Mouse (Mus musculus) heart, embryonic 15.5 days (tissue): ENCODE results near the gene Isyna1. TPM values are rescaled to one million over a fixed set of nuclear protein-coding genes. Genes with fewer than 3 reads are reported as not detected.

Experiments used
- ATAC-seq: fragments of 200-750 bp; cut with Nextera tagmentation; replicated peaks from 2 replicates; pipeline ENCODE4 v1.8.0; 2017; ENCODE audit warnings: low read depth, moderate TSS enrichment; ENCODE audit not compliant: insufficient number of reproducible peaks, insufficient read depth, low FRiP score
- H3K27ac ChIP-seq: fragments of 300-500 bp; sonication (generic); 2 replicates; pipeline ENCODE4 v1.5.1; 2015; ENCODE audit warnings: mild to moderate bottlenecking, inconsistent platforms
- H3K27me3 ChIP-seq: fragments of 300-500 bp; sonication (generic); 2 replicates; pipeline ENCODE4 v1.6.1; 2015; ENCODE audit warnings: inconsistent platforms
- H3K36me3 ChIP-seq: fragments of 300-500 bp; sonication (generic); 2 replicates; pipeline ENCODE4 v1.6.1; 2015; ENCODE audit warnings: mild to moderate bottlenecking, inconsistent platforms
- H3K4me1 ChIP-seq: fragments of 300-500 bp; sonication (generic); replicated peaks from 2 replicates; pipeline ENCODE4 v1.6.1; 2015; ENCODE audit warnings: inconsistent platforms
- H3K4me2 ChIP-seq: fragments of 300-500 bp; sonication (generic); 2 replicates; pipeline ENCODE4 v1.6.1; 2015; ENCODE audit warnings: inconsistent platforms, mild to moderate bottlenecking, moderate library complexity
- H3K4me3 ChIP-seq: fragments of 300-500 bp; sonication (generic); 2 replicates; pipeline ENCODE4 v1.5.1; 2015; ENCODE audit warnings: mild to moderate bottlenecking, inconsistent platforms
- H3K9ac ChIP-seq: fragments of 300-500 bp; sonication (generic); 2 replicates; pipeline ENCODE4 v1.6.1; 2015; ENCODE audit warnings: mild to moderate bottlenecking, inconsistent platforms
- H3K9me3 ChIP-seq: fragments of 300-500 bp; sonication (generic); replicated peaks from 2 replicates; pipeline ENCODE4 v1.6.1; 2016; ENCODE audit warnings: inconsistent platforms
- WGBS: fragments of 180-500 bp; shearing (Covaris S2); methylation state at CpG from one replicate; pipeline ENCODE4 v1.1.7; 2015; ENCODE audit warnings: mixed read lengths; 5-methylcytosine and 5-hydroxymethylcytosine counted together
- polyA plus RNA-seq: library from polyadenylated mRNA; unstranded; fragments of >200 nt; fragmentation: Nextera tagmentation; extraction: Ambion mirVana; gene quantifications from 2 replicates; pipeline ENCODE4 v1.2.1, GENCODE M21; 2015

The Isyna1 gene
- polyA plus RNA-seq, 1 experiment from 2014 or later = 92.9 TPM

- Histone ChIP-seq H3K27me3 (0 out of 2 replicates have a peak, but pooled peaks cover 3% of the 10 kb centered on the region), H3K9me3 (no peaks in the 10 kb centered on the region), H3K9ac (no peak overlapping the region), H3K4me3 (no peak overlapping the region), H3K36me3 (no peaks in the 10 kb centered on the region), H3K4me1 (peaks cover 26% of the 10 kb centered on the region), H3K27ac (no peak overlapping the region), H3K4me2 (no peak overlapping the region)
- no peak for ATAC-seq
- 16% methylated on average over 1 of the region's 1 CpGs for WGBS
These were observed 19.6 kb downstream of the Isyna1 start for GRCm38 (mm10) chr8:70613763-70614162.

DNA sequence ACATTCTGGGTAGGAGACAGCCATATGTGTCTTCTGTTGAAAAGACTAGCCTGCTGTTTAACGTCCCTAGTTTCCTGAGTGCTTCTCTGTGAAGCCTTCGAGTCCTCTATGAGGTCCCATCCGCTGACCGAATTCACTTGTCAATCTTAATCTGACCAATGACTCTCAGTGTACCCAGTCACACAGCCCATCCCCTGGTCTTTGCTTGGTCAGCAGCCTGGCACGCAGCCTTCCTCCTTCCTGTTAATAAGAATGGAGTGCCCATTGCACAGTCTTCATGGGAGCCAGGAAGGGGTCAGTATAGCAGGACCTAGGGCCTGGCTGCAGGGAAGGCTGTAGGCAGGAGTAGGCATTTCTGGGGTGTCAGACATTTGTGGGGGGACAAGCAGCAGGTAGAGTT lies 20.3 kb downstream of the Isyna1 start:
- no peak overlapping the region for H3K9ac ChIP-seq
- peaks cover 19% of the 10 kb centered on the region for H3K4me1 ChIP-seq
- H3K36me3 ChIP-seq = no peaks in the 10 kb centered on the region
- ATAC-seq = no peak
- H3K27ac ChIP-seq = no peak overlapping the region
- WGBS = 66% methylated on average over 5 of the region's 5 CpGs
- no peak overlapping the region for H3K4me3 ChIP-seq
- H3K4me2 ChIP-seq = no peak overlapping the region
- H3K9me3 ChIP-seq = no peaks in the 10 kb centered on the region
- H3K27me3 ChIP-seq = 0 out of 2 replicates have a peak, but pooled peaks cover 3% of the 10 kb centered on the region

GRCm38 (mm10) chr8:70615281-70615680 lies 21.1 kb downstream of the Isyna1 start:
- no peak for ATAC-seq
- H3K27me3 ChIP-seq = peaks cover 3% of the 10 kb centered on the region; the same call in 1 of the 2 replicates
- 72% methylated on average over 8 of the region's 8 CpGs for WGBS

GRCm38 (mm10) chr8:70615894-70616293 lies 21.7 kb downstream of the Isyna1 start, which contains the start of gene Lrrc25:
TSS of gene Lrrc25 (plus strand) at chr8:70616155.
- Histone ChIP-seq H3K27ac (no peak within 1 kb of the TSS), H3K9me3 (no peaks in the 10 kb centered on the region), H3K4me1 (peaks cover 9% of the 10 kb centered on the region), H3K4me3 (no peak within 1 kb of the TSS), H3K36me3 (no peaks in the 10 kb centered on the region), H3K4me2 (no peak within 1 kb of the TSS), H3K9ac (no peak within 1 kb of the TSS), H3K27me3 (peaks cover 3% of the 10 kb centered on the region; the same call in 1 of the 2 replicates)
- no peak for ATAC-seq
- 73% methylated on average over 3 of the region's 3 CpGs for WGBS

More at GRCm38 (mm10) chr8:70615281-70615680, 21.1 kb downstream of the Isyna1 start:
- Histone ChIP-seq H3K9me3 (no peaks in the 10 kb centered on the region), H3K27ac (no peak overlapping the region), H3K4me3 (no peak overlapping the region), H3K9ac (no peak overlapping the region), H3K4me1 (peaks cover 15% of the 10 kb centered on the region), H3K36me3 (no peaks in the 10 kb centered on the region), H3K4me2 (no peak overlapping the region)

DNA sequence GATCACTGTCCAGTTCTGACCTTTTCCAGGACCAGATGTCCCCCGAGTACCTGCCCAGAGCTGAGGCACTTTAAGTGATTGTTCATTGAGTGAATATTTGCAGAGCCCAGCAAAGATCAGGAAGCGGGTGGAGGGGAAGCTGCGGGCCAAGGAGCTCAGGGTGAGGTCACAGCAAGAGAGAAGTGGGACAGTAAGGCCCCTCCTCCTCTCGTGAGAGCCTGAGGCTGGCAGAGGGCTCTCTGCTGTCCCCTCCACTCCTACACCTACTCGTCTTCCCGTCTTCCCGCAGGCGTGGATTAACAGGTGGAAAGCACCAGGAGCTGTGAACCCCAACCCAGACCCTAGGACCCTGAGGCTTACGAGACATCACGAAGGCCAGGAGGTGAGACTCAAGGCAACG lies 22.5 kb downstream of the Isyna1 start:
- peaks cover 2% of the 10 kb centered on the region for H3K4me1 ChIP-seq
- H3K36me3 ChIP-seq = no peaks in the 10 kb centered on the region
- 47% methylated on average over 11 of the region's 11 CpGs for WGBS
- no peak overlapping the region for H3K9ac ChIP-seq
- H3K4me3 ChIP-seq = no peak overlapping the region
- H3K27me3 ChIP-seq = peaks cover 7% of the 10 kb centered on the region
- H3K4me2 ChIP-seq = no peak overlapping the region
- no peak overlapping the region for H3K27ac ChIP-seq
- no peak for ATAC-seq
- H3K9me3 ChIP-seq = no peaks in the 10 kb centered on the region

DNA sequence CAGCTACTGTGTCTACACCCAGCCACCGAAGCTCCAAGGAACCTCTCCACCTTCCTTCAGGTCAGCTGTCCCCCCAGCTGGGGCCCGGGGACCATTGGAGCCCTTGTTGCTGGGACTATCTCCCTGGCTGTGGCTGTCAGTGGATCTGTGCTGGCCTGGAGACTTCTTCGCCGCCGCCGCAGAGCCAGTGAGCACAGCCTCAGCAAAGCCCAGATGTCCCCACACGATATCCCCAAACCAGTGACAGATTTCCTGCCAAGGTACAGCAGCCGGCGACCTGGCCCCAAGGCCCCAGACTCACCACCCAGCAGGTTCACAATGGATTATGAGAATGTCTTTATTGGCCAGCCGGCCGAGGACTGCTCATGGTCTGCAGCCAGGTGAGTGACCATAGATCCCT lies 23.8 kb downstream of the Isyna1 start:
- peak overlapping the region; percentile 27; the same call in 1 of the 2 replicates for H3K27ac ChIP-seq
- 0 out of 2 replicates have a peak overlapping the region, but pooled peaks have one; percentile 4 for H3K4me3 ChIP-seq
- H3K4me1 ChIP-seq = no peaks in the 10 kb centered on the region; the same call in 1 of the 2 replicates
- H3K4me2 ChIP-seq = no peak overlapping the region
- ATAC-seq = no peak
- no peaks in the 10 kb centered on the region for H3K36me3 ChIP-seq
- no peaks in the 10 kb centered on the region for H3K9me3 ChIP-seq
- peak overlapping the region; percentile 14; the same call in 1 of the 2 replicates for H3K9ac ChIP-seq
- 70% methylated on average over 11 of the region's 11 CpGs for WGBS
- H3K27me3 ChIP-seq = peaks cover 15% of the 10 kb centered on the region

GRCm38 (mm10) chr8:70618888-70619334 lies 24.7 kb downstream of the Isyna1 start:
- H3K4me2 ChIP-seq = no peak overlapping the region
- ATAC-seq = peak; percentile 47; the same call in 1 of the 2 replicates
- 30% methylated on average over 9 of the region's 9 CpGs for WGBS

GRCm38 (mm10) chr8:70622220-70622619 lies 28.0 kb downstream of the Isyna1 start:
- Histone ChIP-seq H3K4me1 (peaks cover 4% of the 10 kb centered on the region; the same call in 1 of the 2 replicates), H3K9me3 (no peaks in the 10 kb centered on the region), H3K9ac (no peak overlapping the region), H3K4me3 (no peak overlapping the region), H3K27ac (no peak overlapping the region), H3K4me2 (no peak overlapping the region), H3K27me3 (peaks cover 15% of the 10 kb centered on the region), H3K36me3 (no peaks in the 10 kb centered on the region)
- no peak for ATAC-seq
- 42% methylated on average over 3 of the region's 3 CpGs for WGBS

More at GRCm38 (mm10) chr8:70618888-70619334, 24.7 kb downstream of the Isyna1 start:
- Histone ChIP-seq H3K27ac (no peak overlapping the region), H3K9ac (no peak overlapping the region), H3K4me3 (no peak overlapping the region), H3K27me3 (peaks cover 15% of the 10 kb centered on the region), H3K4me1 (no peaks in the 10 kb centered on the region; the same call in 1 of the 2 replicates), H3K9me3 (no peaks in the 10 kb centered on the region), H3K36me3 (no peaks in the 10 kb centered on the region)

GRCm38 (mm10) chr8:70625104-70625503 lies 30.9 kb downstream of the Isyna1 start:
- H3K36me3 ChIP-seq = no peaks in the 10 kb centered on the region
- H3K27me3 ChIP-seq = peaks cover 12% of the 10 kb centered on the region

DNA sequence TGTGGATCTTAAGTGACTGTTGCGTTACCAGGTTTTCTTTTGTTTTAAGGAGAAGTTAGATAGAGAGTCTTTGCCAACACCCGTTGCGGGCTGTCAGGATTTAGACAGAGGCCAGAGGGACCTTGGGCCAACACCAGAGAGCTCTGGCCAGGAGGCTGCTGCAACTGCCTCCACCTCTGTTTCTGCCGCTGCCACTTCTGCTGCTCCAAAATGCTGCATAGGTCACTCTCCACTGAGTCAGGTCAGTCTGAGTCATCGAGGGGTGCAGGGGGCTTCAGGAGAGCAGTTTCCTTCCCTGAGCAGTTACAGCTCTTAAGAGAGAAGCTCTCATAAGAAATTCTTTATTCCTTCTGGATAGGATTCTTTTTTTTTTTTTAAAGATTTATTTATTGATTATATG lies 32.9 kb downstream of the Isyna1 start:
- H3K27ac ChIP-seq = no peak overlapping the region
- H3K9ac ChIP-seq = no peak overlapping the region
- H3K9me3 ChIP-seq = no peaks in the 10 kb centered on the region
- H3K4me3 ChIP-seq = no peak overlapping the region
- peaks cover 4% of the 10 kb centered on the region for H3K27me3 ChIP-seq
- no peaks in the 10 kb centered on the region for H3K36me3 ChIP-seq
- ATAC-seq = no peak
- no peak overlapping the region for H3K4me2 ChIP-seq
- WGBS = 76% methylated on average over 5 of the region's 5 CpGs
- peaks cover 30% of the 10 kb centered on the region for H3K4me1 ChIP-seq

More at GRCm38 (mm10) chr8:70625104-70625503, 30.9 kb downstream of the Isyna1 start:
- Histone ChIP-seq H3K4me1 (peaks cover 11% of the 10 kb centered on the region), H3K4me2 (no peak overlapping the region), H3K9ac (no peak overlapping the region), H3K4me3 (no peak overlapping the region), H3K9me3 (no peaks in the 10 kb centered on the region), H3K27ac (no peak overlapping the region)
- 18% methylated on average over 5 of the region's 5 CpGs for WGBS
- no peak for ATAC-seq

DNA sequence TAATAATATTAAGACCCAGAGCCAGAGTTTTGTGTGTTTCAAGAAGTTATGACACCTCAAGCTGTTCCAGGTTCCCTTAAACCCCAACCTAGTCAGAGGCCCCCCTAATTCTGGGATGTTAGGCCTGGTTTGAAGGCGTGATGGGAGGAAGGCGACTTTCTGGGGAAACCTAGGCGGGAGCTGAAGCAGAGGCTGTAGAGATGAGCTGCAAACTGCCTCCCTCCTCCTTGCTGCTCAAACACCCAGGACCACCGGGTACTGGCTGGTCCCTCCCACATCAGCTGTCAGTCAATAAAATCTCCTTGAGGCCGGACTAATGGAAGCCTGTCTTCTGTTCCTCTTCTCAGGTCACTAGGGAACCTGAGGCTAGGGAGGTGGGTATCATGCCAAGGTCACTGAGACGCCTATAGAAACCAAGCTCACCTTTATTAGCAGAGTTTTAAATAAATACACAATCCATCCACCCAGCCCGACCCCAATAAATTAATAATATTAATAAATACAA lies 34.9 kb downstream of the Isyna1 start:
- no peak for ATAC-seq
- Histone ChIP-seq H3K4me1 (peaks cover 42% of the 10 kb centered on the region), H3K4me3 (peak overlapping the region; percentile 53), H3K27me3 (no peaks in the 10 kb centered on the region), H3K27ac (peak overlapping the region; percentile 73), H3K4me2 (peak overlapping the region; percentile 66), H3K36me3 (no peaks in the 10 kb centered on the region), H3K9me3 (no peaks in the 10 kb centered on the region), H3K9ac (peak overlapping the region; percentile 58)
- 54% methylated on average over 7 of the region's 7 CpGs for WGBS
